Mouse (Mus musculus) small intestine, adult 2 months (tissue): ENCODE data around the gene Gins2.

Experiments
- CTCF ChIP-seq: fragments of 200-500 bp; IDR thresholded peaks from 2 replicates; pipeline ENCODE4 v1.5.1; 2012; ENCODE audit warnings: low read depth, mild to moderate bottlenecking, control low read depth, inconsistent platforms, low read length, moderate library complexity, mixed read lengths; ENCODE audit not compliant: insufficient replicate concordance, insufficient read length; ENCODE audit errors: extremely low read depth
- POLR2A ChIP-seq: fragments of 200-500 bp; IDR thresholded peaks from 2 replicates; pipeline ENCODE4 v1.6.1; 2012; ENCODE audit warnings: low read depth, mild to moderate bottlenecking, control low read depth, inconsistent platforms, low read length, moderate library complexity

DNA sequence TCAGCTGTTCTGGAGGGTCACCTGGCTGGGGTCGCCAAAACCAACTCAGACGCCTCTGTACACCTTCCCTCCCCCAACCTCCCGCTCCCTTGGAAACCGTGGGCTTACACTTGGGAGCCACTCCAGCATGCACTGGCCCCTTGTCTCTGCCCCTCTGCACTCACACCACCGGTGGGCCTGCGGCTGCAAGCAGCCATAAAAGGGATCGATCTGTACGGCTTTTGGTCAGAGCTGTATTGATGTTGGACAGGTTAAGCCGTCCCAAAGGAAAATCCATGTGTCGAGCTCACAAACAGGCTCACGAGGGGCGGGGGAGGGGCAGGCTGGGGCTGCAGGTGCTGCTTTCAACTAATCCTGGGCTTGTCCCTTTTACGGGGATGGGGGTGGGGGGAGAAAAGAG, 46.1 kb downstream of the Gins2 start:
- TF ChIP-seq CTCF (no peak), POLR2A (no peak)
